Mouse (Mus musculus) WW6 (cell line): Measurements from ENCODE around the gene BC005561.
A peak's percentile ranks its signal among the peaks of the same experiment; 100 is the strongest.
"Not testable (repeated sequence)": the region's sequence is repeated elsewhere in the genome, so short reads cannot be mapped to it uniquely, and the experiment has no call there.

ENCODE experiments used
- DNase-seq: peaks from one replicate; pipeline ENCODE4 v3.0.0-alpha.2; 2013; ENCODE audit warnings: low read depth, low spot score

BC005561 gene

DNA sequence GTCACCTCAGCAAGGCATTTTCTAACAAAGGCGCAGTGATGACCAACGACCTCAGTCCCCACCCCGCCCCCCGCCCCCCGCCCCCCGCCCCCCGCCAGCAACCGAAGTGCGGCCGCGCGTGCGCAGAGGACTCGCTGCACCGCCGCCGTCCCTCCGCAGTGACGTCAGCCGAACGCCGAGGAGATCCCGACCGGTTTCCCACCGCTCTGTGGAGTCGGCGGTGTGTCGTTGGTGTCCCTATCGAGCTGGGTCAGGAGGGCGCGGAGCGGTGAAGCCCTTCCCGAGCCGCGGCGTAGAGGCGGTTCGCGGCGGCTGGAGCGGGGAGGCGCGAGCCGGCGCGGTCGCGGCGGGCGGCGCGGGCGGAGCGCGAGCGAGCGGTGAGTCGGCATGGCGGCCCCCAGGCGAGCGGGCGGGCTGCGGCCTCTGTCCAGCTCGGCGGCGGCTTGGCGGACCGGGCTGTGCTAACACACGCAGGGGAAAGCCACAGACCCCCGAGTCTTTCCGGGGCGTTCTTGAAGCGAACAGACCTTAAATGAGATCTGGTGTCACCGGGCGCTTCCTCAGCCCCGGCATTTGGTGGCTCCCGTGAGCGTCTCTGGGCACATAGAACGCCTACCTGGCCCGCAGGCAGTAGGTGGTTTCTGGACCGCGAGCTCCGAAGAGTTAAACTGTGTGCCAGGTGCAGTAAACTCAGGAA, at the start of gene BC005561:
BC005561 (plus strand) TSS at position 158 of the 697 bp plus-strand sequence.
- DNase-seq = peak; percentile 48

DNA sequence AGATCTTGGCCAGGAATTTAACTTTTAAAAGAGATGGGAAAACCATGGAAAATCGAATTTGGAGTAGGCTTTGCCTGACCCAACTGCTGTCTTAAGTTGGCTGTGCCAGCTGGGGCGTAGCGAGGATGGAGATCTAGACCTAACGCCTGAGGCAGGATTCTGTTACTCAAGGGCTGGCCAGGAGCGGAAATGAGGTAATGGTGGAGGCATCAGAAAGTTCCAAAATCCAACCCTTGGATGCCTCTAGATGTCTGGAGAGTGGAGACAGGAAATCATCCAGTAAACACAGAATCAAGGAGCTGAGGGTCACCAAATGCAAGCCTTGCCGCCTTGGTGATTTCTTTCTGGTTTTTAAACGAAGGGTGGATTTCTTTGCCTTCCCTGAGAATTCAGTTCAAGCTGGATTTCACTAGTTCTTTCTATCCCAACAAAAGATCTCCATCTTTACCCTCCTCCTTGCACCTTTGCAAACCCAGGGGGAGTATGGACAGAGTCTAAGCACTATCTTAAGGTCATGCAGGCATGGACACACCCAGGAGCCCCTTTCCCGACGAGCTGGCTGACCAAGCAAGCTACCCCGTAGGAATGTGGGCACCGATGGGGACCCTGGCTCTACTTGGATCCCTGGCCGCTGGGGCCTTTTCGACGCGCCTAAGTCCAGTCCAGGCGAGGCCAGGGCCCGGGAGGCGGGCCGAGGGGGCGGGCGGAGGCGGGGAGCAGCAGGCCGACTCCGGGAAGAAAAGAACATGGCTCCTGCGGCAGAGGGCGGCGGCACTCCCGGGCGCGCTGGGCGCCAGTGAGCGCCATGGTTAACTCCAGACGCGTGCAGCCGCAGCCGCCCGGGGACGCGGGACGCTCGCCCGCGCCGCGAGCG, 49.1 kb upstream of the BC005561 start, which contains the start of gene Pkd2:
Pkd2 (plus strand) TSS at position 619 of the 874 bp plus-strand sequence.
- DNase-seq = no peak

DNA sequence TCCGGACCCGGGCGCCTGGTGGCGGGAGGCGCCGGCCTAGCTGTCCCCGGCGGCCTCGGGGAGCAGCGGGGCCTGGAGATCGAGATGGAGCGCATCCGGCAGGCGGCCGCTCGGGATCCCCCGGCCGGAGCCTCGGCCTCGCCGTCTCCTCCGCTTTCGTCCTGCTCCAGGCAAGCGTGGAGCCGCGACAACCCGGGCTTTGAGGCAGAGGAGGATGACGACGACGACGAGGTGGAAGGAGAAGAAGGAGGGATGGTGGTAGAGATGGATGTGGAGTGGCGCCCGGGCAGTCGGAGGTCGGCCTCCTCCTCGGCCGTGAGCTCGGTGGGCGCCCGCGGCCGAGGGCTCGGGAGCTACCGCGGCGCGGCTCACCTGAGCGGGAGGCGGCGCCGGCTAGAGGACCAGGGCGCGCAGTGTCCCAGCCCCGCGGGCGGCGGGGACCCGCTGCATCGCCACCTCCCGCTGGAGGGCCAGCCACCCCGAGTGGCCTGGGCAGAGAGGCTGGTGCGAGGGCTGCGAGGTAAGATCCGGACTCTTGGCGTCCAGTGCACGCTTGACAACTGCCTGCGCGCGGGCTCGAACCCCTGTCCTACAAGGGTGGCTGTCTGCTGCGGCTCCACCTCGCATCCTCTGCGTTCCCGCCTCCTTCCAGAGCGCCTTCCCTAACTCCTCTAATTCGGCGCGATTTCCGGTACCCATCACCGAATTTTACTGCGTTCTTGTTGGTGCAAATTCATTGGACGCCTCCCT, 48.3 kb upstream of the BC005561 start:
- no peak for DNase-seq

- no peak for DNase-seq
These were observed 47.7 kb upstream of the BC005561 start for GRCm38 (mm10) chr5:104460456-104460838.

DNA sequence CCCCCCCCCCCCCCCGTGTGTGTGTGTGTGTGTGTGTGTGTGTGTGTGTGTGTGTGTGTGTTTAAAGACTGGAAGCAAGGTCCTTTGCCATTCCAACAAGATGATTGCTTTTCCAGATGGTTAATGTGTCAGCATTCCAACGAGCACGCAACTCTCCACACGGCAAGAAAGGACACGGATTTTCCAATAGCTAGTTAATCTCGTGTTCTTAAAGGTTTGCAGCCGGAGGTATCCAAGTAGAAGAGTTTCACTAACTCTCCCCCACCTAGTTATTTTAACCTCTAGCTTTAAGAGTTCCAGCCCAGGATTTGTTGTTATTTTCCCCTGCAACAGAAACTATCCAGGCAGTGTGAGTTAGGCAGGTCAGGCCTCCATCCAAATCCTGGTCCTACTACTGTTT, 47.3 kb upstream of the BC005561 start:
- no peak for DNase-seq

DNA sequence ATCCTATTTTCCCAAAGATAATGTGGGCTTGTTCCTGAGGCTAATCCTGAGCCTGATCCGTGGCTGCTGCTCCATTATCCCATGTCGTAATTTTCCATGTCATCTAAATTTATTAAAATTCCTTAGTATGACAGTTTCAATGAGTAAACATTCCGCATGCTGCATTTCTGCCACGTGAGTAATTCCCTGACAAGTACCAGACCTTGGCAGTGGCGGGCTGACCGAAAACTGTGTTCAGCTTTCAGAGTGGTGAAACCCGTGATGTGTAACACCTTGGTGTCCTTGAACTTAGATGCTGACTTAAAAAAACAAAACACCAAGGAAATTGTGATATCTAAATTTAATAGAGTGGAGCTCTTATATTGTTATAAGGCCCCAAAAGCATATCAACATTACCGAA, 42.9 kb upstream of the BC005561 start:
- DNase-seq = no peak

- DNase-seq = no peak
These were observed 42.4 kb upstream of the BC005561 start for GRCm38 (mm10) chr5:104465731-104466130.

DNA sequence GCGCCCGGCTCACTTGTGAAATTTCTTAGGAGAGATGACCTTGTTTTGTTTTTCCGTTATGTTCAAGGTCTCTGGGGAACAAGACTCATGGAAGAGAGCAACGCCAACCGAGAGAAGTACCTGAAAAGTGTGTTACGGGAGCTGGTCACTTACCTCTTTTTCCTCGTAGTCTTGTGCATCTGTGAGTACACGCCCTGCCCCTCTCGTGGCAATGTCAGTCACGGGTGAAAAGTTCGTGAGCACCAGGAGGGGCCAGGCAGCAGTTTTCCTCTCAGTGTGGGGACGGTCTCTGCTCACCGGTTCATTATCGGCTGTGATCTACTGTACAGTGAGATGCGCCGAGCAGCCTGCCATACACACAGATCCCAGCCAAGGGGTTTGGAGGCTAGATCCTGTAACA, 41.3 kb upstream of the BC005561 start:
- no peak for DNase-seq

GRCm38 (mm10) chr5:104468586-104468985, 39.6 kb upstream of the BC005561 start:
- no peak for DNase-seq

GRCm38 (mm10) chr5:104470981-104471391, 37.2 kb upstream of the BC005561 start:
- no peak for DNase-seq

GRCm38 (mm10) chr5:104472371-104472770, 35.8 kb upstream of the BC005561 start:
- DNase-seq = no peak

DNA sequence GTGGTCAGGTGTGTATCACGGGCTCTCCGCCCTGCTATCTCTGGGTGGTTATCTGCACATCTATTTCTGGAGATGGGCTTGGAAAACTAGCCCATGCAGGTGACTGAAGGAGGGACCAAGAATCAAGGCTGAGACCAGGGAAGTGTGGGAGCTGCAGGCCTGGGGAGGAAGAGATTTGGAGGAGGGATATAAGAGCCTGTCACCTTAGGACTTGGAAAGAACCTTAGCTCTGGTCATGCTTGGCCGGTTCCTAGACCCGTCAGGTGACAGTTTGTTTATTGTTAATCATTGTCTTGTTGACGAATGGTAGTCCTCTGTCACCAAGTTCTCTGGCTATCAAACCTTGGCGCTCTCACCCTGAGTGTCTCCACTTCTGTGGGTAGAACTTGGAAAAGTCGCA, 27.8 kb upstream of the BC005561 start:
- no peak for DNase-seq

- no peak for DNase-seq
These were observed 25.3 kb upstream of the BC005561 start for GRCm38 (mm10) chr5:104482856-104483255.

GRCm38 (mm10) chr5:104491561-104491960, 16.6 kb upstream of the BC005561 start:
- no peak for DNase-seq

DNA sequence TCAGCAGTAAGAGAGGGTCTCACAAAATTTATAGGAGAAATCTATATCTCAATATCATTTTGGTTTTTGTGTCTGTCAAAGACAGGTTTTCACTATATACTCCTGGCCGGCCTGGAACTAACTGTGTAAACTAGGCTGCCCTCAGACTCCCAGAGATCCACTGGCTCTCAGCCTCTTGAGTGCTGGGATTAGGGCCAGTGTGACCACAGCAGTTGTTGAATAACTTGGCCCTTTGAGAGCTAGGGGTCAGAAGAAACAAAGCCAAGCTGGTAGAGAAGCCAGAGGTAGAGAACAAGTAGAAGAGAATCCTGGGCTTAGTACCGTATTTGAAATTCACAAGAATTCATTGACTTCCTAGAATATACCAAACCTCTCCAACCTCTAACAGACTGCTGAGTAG, 3.3 kb upstream of the BC005561 start:
- no peak for DNase-seq

DNA sequence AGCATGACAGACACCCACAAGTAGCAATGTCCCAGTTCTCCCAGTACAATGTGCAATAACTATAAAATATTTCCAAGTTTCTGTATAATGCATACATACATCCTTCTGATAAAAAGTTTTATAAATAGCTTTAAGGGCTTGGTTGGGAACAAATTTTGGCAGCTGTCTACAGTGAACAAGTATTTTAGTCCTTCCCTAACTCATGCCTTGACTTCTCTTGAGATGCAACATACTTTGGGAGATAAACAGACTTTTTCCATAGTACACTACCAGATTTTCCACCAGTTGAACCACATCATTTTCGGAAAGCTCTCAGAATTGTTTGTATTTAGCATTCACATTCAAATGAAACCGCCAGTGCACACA, 340 bp upstream of the BC005561 start:
- no peak for DNase-seq

- no peak for DNase-seq
These were observed 3.1 kb downstream of the BC005561 start for GRCm38 (mm10) chr5:104511211-104511610.

- DNase-seq = no peak
These were observed 30.5 kb downstream of the BC005561 start for GRCm38 (mm10) chr5:104538612-104539011.

- no peak for DNase-seq
These were observed 31.2 kb downstream of the BC005561 start for GRCm38 (mm10) chr5:104539331-104539730.

DNA sequence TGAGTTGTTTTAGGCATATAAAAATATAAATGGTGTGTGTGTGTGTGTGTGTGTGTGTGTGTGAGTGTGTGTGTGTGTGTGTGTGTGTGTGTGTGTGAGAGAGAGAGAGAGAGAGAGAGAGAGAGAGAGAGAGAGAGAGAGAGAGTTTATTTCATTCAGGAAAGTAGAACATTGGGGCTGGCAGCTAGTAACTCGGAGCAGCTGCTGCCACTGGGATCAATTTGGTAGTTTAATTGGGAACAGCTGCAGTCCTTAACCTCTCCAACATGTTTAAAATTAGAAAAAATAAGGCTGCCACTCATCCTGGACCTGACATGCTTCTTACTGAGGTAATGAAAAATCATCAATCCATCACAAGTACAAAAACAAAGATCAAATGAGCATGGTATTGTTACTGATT, 59.9 kb downstream of the BC005561 start:
- not testable (repeated sequence) for DNase-seq

DNA sequence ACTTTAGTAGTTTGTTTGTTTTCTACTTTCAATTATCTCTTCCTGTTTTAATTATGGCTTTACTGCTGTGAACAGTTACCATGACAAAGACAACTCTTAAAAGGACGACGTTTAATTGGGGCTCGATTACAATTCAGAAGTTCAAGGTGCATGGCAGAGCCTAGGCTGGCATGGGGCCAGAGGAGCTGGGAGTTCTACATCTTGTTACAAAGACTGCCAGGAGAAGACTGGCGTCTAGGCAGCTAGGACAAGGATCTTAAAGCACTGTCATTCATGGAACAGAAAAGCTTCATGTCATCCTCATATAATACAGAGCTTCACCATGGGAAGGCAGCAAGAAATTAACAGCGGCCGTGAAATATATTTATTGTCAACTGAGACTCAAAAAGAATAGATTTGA, 62.6 kb downstream of the BC005561 start:
- no peak for DNase-seq

- peak; percentile 52 for DNase-seq
These were observed 63.2 kb downstream of the BC005561 start for GRCm38 (mm10) chr5:104571282-104571921.
